Mouse (Mus musculus) embryonic facial prominence, embryonic 12.5 days (tissue): Measurements from ENCODE around the gene Fryl. TPM values are rescaled to one million over a fixed set of nuclear protein-coding genes. Genes with fewer than 3 reads are reported as not detected.

Experiments
- polyA plus RNA-seq: library from polyadenylated mRNA; unstranded; fragments of >200 nt; fragmentation: Nextera tagmentation; extraction: Ambion mirVana; gene quantifications from 2 replicates; pipeline ENCODE4 v1.2.1, GENCODE M21; 2016

Fryl gene
- polyA plus RNA-seq, 1 experiment from 2014 or later, result 28.6 TPM

Other genes starting within 250 kb of the Fryl start
- gene Slc10a4, start 249.7 kb downstream of the Fryl start, polyA plus RNA-seq, result 1.2 and 2.5 TPM in 2 replicates
- 207 and 219 TPM in 2 replicates for gene Ociad1, start 36.2 kb upstream of the Fryl start, polyA plus RNA-seq
- gene Ociad2, start 84.4 kb upstream of the Fryl start, polyA plus RNA-seq, result 10.3 and 13.6 TPM in 2 replicates
- gene Cwh43, start 149.5 kb upstream of the Fryl start, polyA plus RNA-seq, result not detected in 2 replicates
- 37.9 and 39.4 TPM in 2 replicates for gene Dcun1d4, start 224.4 kb upstream of the Fryl start, polyA plus RNA-seq